Mouse (Mus musculus) limb, embryonic 10.5 days (tissue): ENCODE measurements at regions not wholly inside any gene's neighbourhood (a gene's known extent, or its start where the extent isn't known, plus 50 kb on each side); places are given as distances from the start of the nearest gene placed in this dataset.
A peak's percentile ranks its signal among the peaks of the same experiment; 100 is the strongest.

ENCODE experiments used
- DNase-seq: peaks from one replicate; pipeline ENCODE4 v3.0.0-alpha.2; 2017; ENCODE audit warnings: low spot score
- H3K27ac ChIP-seq: fragments of 300-500 bp; sonication (generic); 2 replicates; pipeline ENCODE4 v1.5.1; 2016; ENCODE audit warnings: mild to moderate bottlenecking
- H3K27me3 ChIP-seq: fragments of 300-500 bp; sonication (generic); 2 replicates; pipeline ENCODE4 v1.6.1; 2016; ENCODE audit warnings: low read depth, mild to moderate bottlenecking; ENCODE audit not compliant: poor library complexity, severe bottlenecking
- H3K36me3 ChIP-seq: fragments of 300-500 bp; sonication (generic); 2 replicates; pipeline ENCODE4 v1.6.1; 2016; ENCODE audit warnings: mild to moderate bottlenecking, moderate library complexity
- H3K4me1 ChIP-seq: fragments of 300-500 bp; sonication (generic); 2 replicates; pipeline ENCODE4 v1.6.1; 2016
- H3K4me3 ChIP-seq: fragments of 300-500 bp; sonication (generic); 2 replicates; pipeline ENCODE4 v1.5.1; 2016; ENCODE audit warnings: mild to moderate bottlenecking, moderate library complexity
- H3K9me3 ChIP-seq: fragments of 300-500 bp; sonication (generic); replicated peaks from 2 replicates; pipeline ENCODE4 v1.6.1; 2016; ENCODE audit warnings: mild to moderate bottlenecking
- WGBS: fragments of 180-500 bp; shearing (Covaris S2); methylation state at CpG from one replicate; pipeline ENCODE4 v1.1.7; 2016; 5-methylcytosine and 5-hydroxymethylcytosine counted together

- Histone ChIP-seq H3K4me3 (peak overlapping the region; percentile 28), H3K4me1 (peaks cover 31% of the 10 kb centered on the region)
- DNase-seq = peak; percentile 57
Measured at GRCm38 (mm10) chr4:55208386-55209345, 141.2 kb upstream of the Rad23b start.

GRCm38 (mm10) chr4:55215425-55216174, 134.2 kb upstream of the Rad23b start:
- Histone ChIP-seq H3K27me3 (no peaks in the 10 kb centered on the region), H3K9me3 (no peaks in the 10 kb centered on the region), H3K36me3 (no peaks in the 10 kb centered on the region), H3K27ac (no peak overlapping the region), H3K4me1 (peaks cover 14% of the 10 kb centered on the region), H3K4me3 (no peak overlapping the region)
- DNase-seq = no peak
- 61% methylated on average over 9 of the region's 9 CpGs for WGBS

More at GRCm38 (mm10) chr4:55208386-55209345, 141.2 kb upstream of the Rad23b start:
- 10% methylated on average over 21 of the region's 21 CpGs for WGBS
- no peaks in the 10 kb centered on the region for H3K9me3 ChIP-seq
- no peaks in the 10 kb centered on the region; the same call in 1 of the 2 replicates for H3K27me3 ChIP-seq
- no peaks in the 10 kb centered on the region for H3K36me3 ChIP-seq
- peak overlapping the region; percentile 83 for H3K27ac ChIP-seq

GRCm38 (mm10) chr4:55216175-55216545, 133.7 kb upstream of the Rad23b start:
- H3K27ac ChIP-seq = no peak overlapping the region
- WGBS = 66% methylated on average over 6 of the region's 6 CpGs

GRCm38 (mm10) chr4:55225766-55226165, 124.1 kb upstream of the Rad23b start:
- WGBS = 85% methylated on average over 5 of the region's 5 CpGs
- Histone ChIP-seq H3K36me3 (no peaks in the 10 kb centered on the region), H3K4me3 (no peak overlapping the region), H3K27me3 (no peaks in the 10 kb centered on the region), H3K27ac (no peak overlapping the region), H3K4me1 (no peaks in the 10 kb centered on the region), H3K9me3 (no peaks in the 10 kb centered on the region)
- no peak for DNase-seq

More at GRCm38 (mm10) chr4:55216175-55216545, 133.7 kb upstream of the Rad23b start:
- Histone ChIP-seq H3K4me1 (peaks cover 14% of the 10 kb centered on the region), H3K36me3 (no peaks in the 10 kb centered on the region), H3K4me3 (no peak overlapping the region), H3K27me3 (no peaks in the 10 kb centered on the region), H3K9me3 (no peaks in the 10 kb centered on the region)
- no peak for DNase-seq

GRCm38 (mm10) chr4:55227394-55227793, 122.4 kb upstream of the Rad23b start:
- H3K4me1 ChIP-seq = no peaks in the 10 kb centered on the region
- DNase-seq = no peak
- H3K36me3 ChIP-seq = no peaks in the 10 kb centered on the region
- no peaks in the 10 kb centered on the region for H3K27me3 ChIP-seq
- no peak overlapping the region for H3K27ac ChIP-seq
- no peak overlapping the region for H3K4me3 ChIP-seq
- 70% methylated on average over 3 of the region's 3 CpGs for WGBS
- no peaks in the 10 kb centered on the region for H3K9me3 ChIP-seq

- peak; percentile 53 for DNase-seq
Measured at GRCm38 (mm10) chr4:55231522-55231921, 118.3 kb upstream of the Rad23b start.

GRCm38 (mm10) chr4:55237856-55238255, 112.0 kb upstream of the Rad23b start:
- H3K36me3 ChIP-seq = no peaks in the 10 kb centered on the region
- no peak for DNase-seq
- no peaks in the 10 kb centered on the region for H3K9me3 ChIP-seq
- WGBS = 88% methylated on average over 6 of the region's 6 CpGs
- no peaks in the 10 kb centered on the region for H3K4me1 ChIP-seq
- no peaks in the 10 kb centered on the region for H3K27me3 ChIP-seq
- H3K4me3 ChIP-seq = no peak overlapping the region
- no peak overlapping the region for H3K27ac ChIP-seq

More at GRCm38 (mm10) chr4:55231522-55231921, 118.3 kb upstream of the Rad23b start:
- Histone ChIP-seq H3K4me3 (no peak overlapping the region), H3K36me3 (no peaks in the 10 kb centered on the region), H3K27ac (no peak overlapping the region), H3K9me3 (no peaks in the 10 kb centered on the region), H3K27me3 (no peaks in the 10 kb centered on the region), H3K4me1 (no peaks in the 10 kb centered on the region)
- 29% methylated on average over 4 of the region's 4 CpGs for WGBS

- peak overlapping the region; percentile 50; the same call in 1 of the 2 replicates for H3K27ac ChIP-seq
- no peaks in the 10 kb centered on the region for H3K36me3 ChIP-seq
- DNase-seq = peak; percentile 84
- H3K4me3 ChIP-seq = no peak overlapping the region
- no peaks in the 10 kb centered on the region for H3K27me3 ChIP-seq
- no peaks in the 10 kb centered on the region for H3K4me1 ChIP-seq
- 5% methylated on average over 7 of the region's 7 CpGs for WGBS
- no peaks in the 10 kb centered on the region for H3K9me3 ChIP-seq
Measured at GRCm38 (mm10) chr4:55240450-55240849, 109.4 kb upstream of the Rad23b start.

GRCm38 (mm10) chr4:55242331-55242730, 107.5 kb upstream of the Rad23b start:
- Histone ChIP-seq H3K4me3 (no peak overlapping the region), H3K36me3 (no peaks in the 10 kb centered on the region), H3K9me3 (no peaks in the 10 kb centered on the region), H3K27ac (no peak overlapping the region), H3K27me3 (no peaks in the 10 kb centered on the region), H3K4me1 (no peaks in the 10 kb centered on the region)
- DNase-seq = no peak
- 86% methylated on average over 4 of the region's 4 CpGs for WGBS

- WGBS = 78% methylated on average over 14 of the region's 14 CpGs
- no peaks in the 10 kb centered on the region for H3K36me3 ChIP-seq
- H3K4me3 ChIP-seq = no peak overlapping the region
- no peaks in the 10 kb centered on the region for H3K4me1 ChIP-seq
- H3K9me3 ChIP-seq = no peaks in the 10 kb centered on the region
- no peak for DNase-seq
- H3K27me3 ChIP-seq = no peaks in the 10 kb centered on the region
- H3K27ac ChIP-seq = no peak overlapping the region
Measured at GRCm38 (mm10) chr4:55243091-55244058, 106.5 kb upstream of the Rad23b start.

GRCm38 (mm10) chr4:55245789-55246188, 104.1 kb upstream of the Rad23b start:
- WGBS = 83% methylated on average over 10 of the region's 10 CpGs
- Histone ChIP-seq H3K4me1 (no peaks in the 10 kb centered on the region), H3K9me3 (no peaks in the 10 kb centered on the region), H3K27ac (no peak overlapping the region), H3K36me3 (no peaks in the 10 kb centered on the region), H3K4me3 (no peak overlapping the region), H3K27me3 (no peaks in the 10 kb centered on the region)
- DNase-seq = no peak

- DNase-seq = no peak
- Histone ChIP-seq H3K27me3 (no peaks in the 10 kb centered on the region), H3K27ac (no peak overlapping the region), H3K4me1 (no peaks in the 10 kb centered on the region), H3K36me3 (no peaks in the 10 kb centered on the region), H3K9me3 (no peaks in the 10 kb centered on the region), H3K4me3 (no peak overlapping the region)
- WGBS = 54% methylated on average over 3 of the region's 3 CpGs
Measured at GRCm38 (mm10) chr4:55250334-55250733, 99.5 kb upstream of the Rad23b start.
